Mouse (Mus musculus) forebrain, embryonic 10.5 days (tissue): ENCODE measurements around the gene Nr2e1. TPM values are rescaled to one million over a fixed set of nuclear protein-coding genes. Genes with fewer than 3 reads are reported as not detected.
A peak's percentile ranks its signal among the peaks of the same experiment; 100 is the strongest.

Experiments
- DNase-seq: peaks from one replicate; pipeline ENCODE4 v3.0.0-alpha.2; 2017; ENCODE audit warnings: low spot score; ENCODE audit errors: extremely low spot score
- H3K27ac ChIP-seq: fragments of 300-500 bp; sonication (generic); 2 replicates; pipeline ENCODE4 v1.5.1; 2016; ENCODE audit warnings: mild to moderate bottlenecking
- H3K27me3 ChIP-seq: fragments of 300-500 bp; sonication (generic); 2 replicates; pipeline ENCODE4 v1.6.1; 2016; ENCODE audit warnings: mild to moderate bottlenecking; ENCODE audit not compliant: poor library complexity, severe bottlenecking
- H3K36me3 ChIP-seq: fragments of 300-500 bp; sonication (generic); replicated peaks from 2 replicates; pipeline ENCODE4 v1.6.1; 2016; ENCODE audit warnings: mild to moderate bottlenecking, moderate library complexity
- H3K4me1 ChIP-seq: fragments of 300-500 bp; sonication (generic); 2 replicates; pipeline ENCODE4 v1.6.1; 2016
- H3K4me3 ChIP-seq: fragments of 300-500 bp; sonication (generic); 2 replicates; pipeline ENCODE4 v1.5.1; 2016; ENCODE audit warnings: mild to moderate bottlenecking, moderate library complexity
- H3K9me3 ChIP-seq: fragments of 300-500 bp; sonication (generic); 2 replicates; pipeline ENCODE4 v1.6.1; 2016; ENCODE audit warnings: mild to moderate bottlenecking, moderate library complexity
- WGBS: fragments of 180-500 bp; shearing (Covaris S2); methylation state at CpG from one replicate; pipeline ENCODE4 v1.1.7; 2016; 5-methylcytosine and 5-hydroxymethylcytosine counted together
- polyA plus RNA-seq: library from polyadenylated mRNA; unstranded; fragments of >200 nt; fragmentation: Nextera tagmentation; extraction: Ambion mirVana; gene quantifications from 2 replicates; pipeline ENCODE4 v1.2.1, GENCODE M21; 2016

The Nr2e1 gene
- polyA plus RNA-seq, 1 experiment from 2014 or later = 80.9 TPM

DNA sequence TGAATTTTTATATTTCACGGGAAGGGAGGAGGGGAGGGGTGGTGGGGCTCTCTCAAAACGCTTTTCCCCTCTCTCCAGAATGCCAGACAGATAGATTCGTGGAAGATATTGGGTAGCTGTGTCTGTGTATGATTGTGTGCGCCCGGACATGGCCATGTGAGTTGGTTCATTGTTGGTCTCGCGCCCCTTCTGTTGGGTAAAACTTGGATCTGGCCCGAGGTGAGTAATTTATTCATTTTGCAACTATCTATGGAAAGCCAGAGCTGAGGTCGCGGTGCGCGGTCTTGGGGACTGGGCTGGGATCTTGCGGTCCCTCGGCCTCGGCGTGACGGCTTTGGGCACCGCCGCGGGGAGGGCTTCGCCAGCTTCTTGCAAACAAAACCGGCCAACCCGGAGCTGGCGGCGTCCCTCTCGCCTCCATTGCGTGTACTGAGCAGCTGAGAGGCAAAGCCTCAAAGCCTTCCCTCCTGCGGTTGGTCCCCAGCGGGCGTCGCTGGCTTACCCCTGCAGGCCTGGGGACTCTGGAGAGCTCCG, 537 bp upstream of the Nr2e1 start:
- Histone ChIP-seq H3K27ac (peak overlapping the region; percentile 97), H3K27me3 (peaks cover 98% of the 10 kb centered on the region), H3K9me3 (no peaks in the 10 kb centered on the region), H3K36me3 (peaks cover 34% of the 10 kb centered on the region), H3K4me1 (peaks cover 89% of the 10 kb centered on the region), H3K4me3 (peak overlapping the region; percentile 79)
- WGBS = under 1% methylated on average over 32 of the region's 32 CpGs
- peak; percentile 56 for DNase-seq

DNA sequence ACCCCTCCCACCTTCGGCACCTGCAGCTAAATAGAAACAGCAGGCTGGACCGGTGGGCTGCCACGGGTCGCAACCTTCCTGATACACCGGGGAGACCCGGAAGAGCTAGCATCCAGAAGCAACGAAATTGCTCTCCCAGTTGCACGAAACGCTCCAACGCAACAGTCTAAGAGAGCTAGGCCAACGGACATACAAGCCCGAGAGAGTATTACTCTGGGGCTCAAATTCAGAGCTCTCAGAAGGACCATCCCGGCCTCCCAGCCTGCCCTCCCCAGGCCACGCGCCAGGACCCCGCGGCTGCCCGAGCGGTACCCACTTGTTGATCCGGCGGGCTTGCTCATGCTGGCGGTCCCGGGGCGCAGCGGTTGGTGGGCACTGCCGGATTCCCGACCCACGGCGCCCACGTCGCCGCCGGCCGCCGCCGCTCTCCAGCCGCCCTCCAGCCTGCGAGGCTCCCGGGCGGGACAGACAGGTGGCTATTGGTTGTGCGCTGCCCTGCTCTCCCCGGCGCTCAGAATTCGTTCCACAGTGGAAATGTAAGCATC, 794 bp downstream of the Nr2e1 start:
- H3K4me1 ChIP-seq = peaks cover 89% of the 10 kb centered on the region
- peak overlapping the region; percentile 97 for H3K27ac ChIP-seq
- H3K36me3 ChIP-seq = peaks cover 35% of the 10 kb centered on the region
- under 1% methylated on average over 44 of the region's 44 CpGs for WGBS
- no peaks in the 10 kb centered on the region for H3K9me3 ChIP-seq
- H3K4me3 ChIP-seq = peak overlapping the region; percentile 79
- DNase-seq = peak; percentile 53
- H3K27me3 ChIP-seq = peaks cover 98% of the 10 kb centered on the region

DNA sequence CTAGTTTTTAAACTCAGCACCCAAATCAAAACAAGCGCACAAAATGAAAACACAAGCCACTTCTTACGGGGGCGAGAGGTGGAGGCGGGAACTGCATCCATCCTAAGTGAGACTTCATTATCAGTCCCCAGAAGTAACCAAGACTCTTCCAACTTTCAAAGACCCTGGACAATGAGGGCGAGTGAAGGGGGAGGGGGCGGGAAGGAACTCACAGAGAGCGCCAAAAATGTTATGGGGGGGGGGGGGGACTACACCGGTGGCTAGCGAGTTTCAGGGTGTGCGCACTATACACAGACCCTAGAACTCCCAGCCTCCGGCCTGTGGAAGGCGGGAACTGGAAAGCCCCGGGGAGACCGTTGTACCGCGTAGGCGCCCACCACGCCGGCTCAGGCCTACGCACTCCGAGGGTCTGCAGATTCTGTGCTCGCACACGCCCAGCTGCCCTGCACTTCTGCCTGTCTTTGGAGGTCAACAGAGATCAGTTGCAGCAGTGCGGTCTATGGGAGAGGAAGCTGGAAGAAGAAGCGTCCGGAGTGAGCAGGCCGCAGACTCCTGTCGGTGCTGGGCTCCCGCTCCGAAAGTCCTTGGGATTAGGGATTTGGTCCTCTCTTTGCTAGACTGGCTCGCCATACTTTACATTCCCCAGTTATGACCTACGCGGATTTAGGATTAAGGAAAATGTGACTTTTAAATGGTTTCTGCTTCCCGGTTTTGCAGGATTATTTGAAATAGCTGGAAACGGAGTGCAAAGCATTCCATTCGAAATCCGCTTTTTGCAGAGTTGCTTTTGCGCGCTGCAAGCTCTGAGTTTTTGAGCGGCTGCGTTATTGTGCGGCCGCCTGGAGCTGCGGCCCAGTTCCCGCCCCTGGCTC, 1.5 kb downstream of the Nr2e1 start:
- peaks cover 41% of the 10 kb centered on the region for H3K36me3 ChIP-seq
- peak overlapping the region; percentile 97 for H3K27ac ChIP-seq
- peaks cover 97% of the 10 kb centered on the region for H3K27me3 ChIP-seq
- peak overlapping the region; percentile 79 for H3K4me3 ChIP-seq
- WGBS = under 1% methylated on average over 45 of the region's 45 CpGs
- peaks cover 88% of the 10 kb centered on the region for H3K4me1 ChIP-seq
- DNase-seq = peak; percentile 55
- no peaks in the 10 kb centered on the region for H3K9me3 ChIP-seq

DNA sequence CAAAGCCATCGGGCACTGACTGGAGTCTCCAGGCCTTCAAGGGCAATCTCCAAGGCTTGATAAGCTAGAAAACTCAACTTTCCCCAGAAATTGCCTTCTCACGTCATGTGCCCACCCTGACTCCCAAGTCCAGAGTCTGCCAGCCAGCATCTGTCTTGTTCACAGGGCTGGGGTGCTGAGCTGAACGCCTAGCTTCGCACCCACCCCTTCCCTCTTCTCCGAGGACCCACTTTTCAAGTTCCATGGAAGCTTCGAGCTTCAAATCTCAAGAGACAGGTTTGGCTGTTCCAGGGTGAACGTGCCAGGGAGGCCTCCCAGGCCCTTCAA, 2.5 kb downstream of the Nr2e1 start:
- Histone ChIP-seq H3K36me3 (peaks cover 40% of the 10 kb centered on the region), H3K9me3 (no peaks in the 10 kb centered on the region), H3K4me1 (peaks cover 86% of the 10 kb centered on the region), H3K27me3 (peaks cover 97% of the 10 kb centered on the region), H3K27ac (peak overlapping the region; percentile 97), H3K4me3 (peak overlapping the region; percentile 79)
- 3% methylated on average over 7 of the region's 7 CpGs for WGBS
- DNase-seq = no peak

DNA sequence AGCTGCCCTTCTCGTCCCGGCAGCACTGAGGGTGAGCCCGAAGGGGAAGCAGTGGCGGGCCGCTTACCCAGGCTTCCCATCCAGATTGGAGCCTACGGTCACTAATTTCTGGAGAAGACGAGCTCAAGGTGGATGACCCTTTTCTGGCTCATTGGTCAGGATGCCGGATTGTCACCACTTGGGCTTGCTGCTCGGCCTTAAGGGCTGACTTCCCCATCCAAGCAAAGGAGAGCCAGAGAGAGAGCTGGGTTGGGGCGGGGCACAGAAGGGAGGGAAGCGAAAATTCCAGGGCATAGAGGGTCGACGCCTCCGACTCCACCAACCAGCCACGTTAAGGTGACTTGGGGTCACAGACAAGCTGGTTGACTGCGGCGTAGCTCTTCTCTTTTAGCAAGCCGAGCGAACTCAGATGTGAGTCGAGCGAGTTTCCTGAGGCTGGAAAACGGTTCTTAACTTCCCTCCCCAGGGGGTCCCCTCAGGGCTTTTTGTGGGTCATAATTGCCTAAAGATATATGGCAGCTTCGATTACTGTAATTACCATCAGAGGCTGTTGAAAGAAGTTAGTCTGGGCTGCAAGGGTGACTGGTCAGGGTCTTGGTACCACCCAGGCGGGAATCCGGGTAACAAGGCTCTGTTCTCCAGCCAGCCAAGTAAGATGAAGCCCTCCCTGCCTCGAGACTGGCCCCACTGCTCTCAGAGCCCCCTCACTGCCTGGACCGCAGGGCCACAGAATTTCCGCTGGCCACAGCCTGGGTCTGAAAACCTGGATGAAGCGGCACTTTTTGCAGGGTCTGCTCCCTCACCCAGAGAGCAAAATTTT, 3.1 kb downstream of the Nr2e1 start:
- peaks cover 41% of the 10 kb centered on the region for H3K36me3 ChIP-seq
- H3K4me3 ChIP-seq = peak overlapping the region; percentile 79
- no peaks in the 10 kb centered on the region for H3K9me3 ChIP-seq
- H3K27ac ChIP-seq = peak overlapping the region; percentile 97
- under 1% methylated on average over 29 of the region's 29 CpGs for WGBS
- peak; percentile 72 for DNase-seq
- peaks cover 86% of the 10 kb centered on the region for H3K4me1 ChIP-seq
- peaks cover 97% of the 10 kb centered on the region for H3K27me3 ChIP-seq

DNA sequence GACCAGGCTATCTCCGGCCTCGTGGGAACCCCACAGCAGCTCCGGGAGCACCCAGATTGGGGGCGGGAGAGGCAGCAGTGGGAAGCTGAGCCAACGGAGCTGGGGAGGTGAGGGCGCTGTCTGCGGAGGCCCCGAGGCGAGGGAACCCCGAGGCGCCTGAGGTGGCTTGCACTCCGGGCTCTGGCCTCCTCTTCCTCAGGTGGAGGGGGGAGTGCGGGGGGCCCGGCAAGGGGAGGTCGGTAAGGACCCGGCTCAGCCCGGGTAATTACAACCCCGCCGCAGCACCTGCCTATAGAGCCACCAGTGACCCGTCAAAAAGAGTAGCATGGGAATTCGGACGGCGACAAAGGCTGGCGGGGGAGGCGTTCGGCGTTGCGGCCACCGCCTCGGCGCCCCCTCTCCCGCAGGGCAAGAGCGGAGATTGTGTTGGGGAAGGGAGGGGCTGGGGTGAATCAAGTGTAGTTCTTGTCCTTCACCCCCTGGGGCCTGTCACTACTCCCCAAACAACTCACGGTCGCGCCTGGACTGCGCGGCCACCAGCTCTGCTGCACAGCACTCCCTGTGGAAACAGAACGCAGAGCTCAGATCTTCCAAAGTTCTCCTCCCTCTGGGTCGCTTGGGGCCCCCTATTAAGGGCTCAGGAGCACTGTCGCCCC, 3.8 kb downstream of the Nr2e1 start:
- H3K4me1 ChIP-seq = peaks cover 86% of the 10 kb centered on the region
- peak overlapping the region; percentile 79 for H3K4me3 ChIP-seq
- under 1% methylated on average over 41 of the region's 41 CpGs for WGBS
- DNase-seq = peak; percentile 74
- H3K9me3 ChIP-seq = no peaks in the 10 kb centered on the region
- peaks cover 49% of the 10 kb centered on the region for H3K36me3 ChIP-seq
- H3K27me3 ChIP-seq = peaks cover 97% of the 10 kb centered on the region
- H3K27ac ChIP-seq = peak overlapping the region; percentile 97

DNA sequence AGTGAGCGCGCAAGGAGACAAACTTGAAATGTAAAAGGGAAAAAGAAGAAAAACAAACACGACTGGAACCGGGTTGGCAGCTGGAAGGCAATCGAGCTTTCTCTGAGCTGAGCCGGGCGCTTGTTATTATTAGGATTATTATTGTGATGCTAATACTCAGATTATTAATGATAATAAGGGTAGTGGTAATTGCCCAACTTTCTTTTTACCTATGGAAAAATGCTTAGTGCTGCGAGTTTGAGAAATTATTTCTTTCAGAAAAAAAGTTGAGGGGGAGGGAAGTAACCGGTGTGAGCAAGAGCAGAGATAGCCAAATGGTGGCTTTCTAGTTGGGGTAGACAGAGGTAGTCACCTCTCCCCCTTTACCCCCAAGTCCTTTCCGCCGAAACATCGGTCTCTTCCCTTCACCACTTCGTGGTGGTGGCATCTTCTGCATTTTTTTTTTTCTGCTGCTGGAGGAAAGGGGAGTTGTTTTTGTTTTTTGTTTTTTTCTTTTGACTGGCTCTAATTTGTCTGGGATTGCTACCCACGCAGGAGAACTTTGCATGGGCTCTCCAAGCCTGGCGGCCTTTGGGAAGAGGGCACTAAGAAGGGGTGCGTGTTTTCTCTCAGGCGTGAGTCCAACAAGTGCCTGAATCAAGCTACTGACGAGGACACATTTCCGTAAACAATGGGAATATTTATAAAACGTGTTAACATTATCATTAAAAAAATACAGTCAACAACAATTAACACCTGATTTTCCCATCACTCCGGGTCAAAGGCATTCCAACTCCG, 4.5 kb downstream of the Nr2e1 start:
- DNase-seq = no peak

DNA sequence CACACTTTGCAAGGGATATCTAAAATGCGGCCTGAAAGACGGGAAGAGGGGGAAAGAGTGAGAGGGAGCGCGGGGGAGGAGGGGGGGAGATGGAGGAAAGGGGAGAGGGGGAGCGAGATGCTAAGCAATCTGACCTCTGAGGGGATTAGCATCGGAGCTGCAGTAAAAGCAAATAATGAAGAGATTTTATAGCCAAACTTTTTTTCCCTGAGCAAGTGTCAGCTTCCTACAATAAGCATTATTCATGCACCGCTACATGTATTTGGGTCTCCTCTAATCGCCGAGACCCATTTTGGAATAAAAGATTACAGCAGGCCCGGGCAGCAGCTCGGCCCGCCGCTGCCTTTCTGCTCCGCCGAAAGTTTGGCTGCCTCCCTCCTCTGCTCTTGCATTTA, 5.2 kb downstream of the Nr2e1 start:
- DNase-seq = peak; percentile 74
- no peaks in the 10 kb centered on the region for H3K9me3 ChIP-seq
- WGBS = under 1% methylated on average over 15 of the region's 15 CpGs
- peaks cover 88% of the 10 kb centered on the region for H3K4me1 ChIP-seq
- H3K36me3 ChIP-seq = peaks cover 62% of the 10 kb centered on the region
- H3K27me3 ChIP-seq = peaks cover 97% of the 10 kb centered on the region
- H3K27ac ChIP-seq = peak overlapping the region; percentile 97
- H3K4me3 ChIP-seq = peak overlapping the region; percentile 79

More for the DNA sequence above, 4.5 kb downstream of the Nr2e1 start:
- H3K27ac ChIP-seq = peak overlapping the region; percentile 97
- H3K9me3 ChIP-seq = no peaks in the 10 kb centered on the region
- WGBS = under 1% methylated on average over 22 of the region's 22 CpGs
- H3K27me3 ChIP-seq = peaks cover 97% of the 10 kb centered on the region
- H3K4me3 ChIP-seq = peak overlapping the region; percentile 79
- H3K4me1 ChIP-seq = peaks cover 86% of the 10 kb centered on the region
- peaks cover 56% of the 10 kb centered on the region for H3K36me3 ChIP-seq

DNA sequence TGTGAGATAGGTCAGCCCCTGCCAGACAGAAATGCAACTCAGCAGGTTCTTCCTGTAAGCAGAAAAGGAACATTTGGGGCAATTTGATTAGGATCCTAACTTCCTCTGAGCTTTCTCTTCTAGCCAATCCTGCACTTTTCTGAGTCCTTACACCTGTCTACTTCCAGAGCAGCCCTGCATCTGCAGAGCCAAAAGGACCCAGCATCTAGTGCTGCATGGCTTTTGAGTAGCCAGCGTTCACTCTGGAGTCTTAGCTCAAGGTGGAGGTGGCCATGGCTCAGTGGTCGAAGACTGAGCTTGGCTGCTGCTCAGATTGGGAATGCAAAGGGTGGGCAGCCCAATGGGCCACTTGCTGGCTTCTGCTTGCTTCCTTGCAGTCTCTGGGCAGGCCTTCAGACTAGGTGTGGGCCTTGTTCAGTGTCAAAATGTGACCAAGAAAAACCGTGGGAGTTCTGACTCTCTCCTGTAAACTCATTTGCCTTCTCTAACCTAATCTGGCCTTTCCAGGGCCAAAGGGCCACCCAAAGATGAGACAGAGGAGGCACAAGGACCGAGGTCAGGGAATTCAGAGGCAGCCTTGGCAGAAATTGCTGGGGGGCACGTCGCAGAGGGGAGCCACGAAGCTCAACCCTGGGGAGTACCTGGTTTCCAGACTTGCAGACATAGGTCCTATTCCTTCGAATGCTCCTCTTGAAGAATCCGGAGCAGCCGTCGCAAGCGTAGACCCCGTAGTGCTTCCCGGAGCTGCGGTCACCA, 5.7 kb downstream of the Nr2e1 start:
- Histone ChIP-seq H3K27me3 (peaks cover 97% of the 10 kb centered on the region), H3K4me1 (peaks cover 89% of the 10 kb centered on the region), H3K9me3 (no peaks in the 10 kb centered on the region), H3K27ac (peak overlapping the region; percentile 97), H3K4me3 (peak overlapping the region; percentile 79), H3K36me3 (peaks cover 68% of the 10 kb centered on the region)
- DNase-seq = no peak
- 2% methylated on average over 15 of the region's 15 CpGs for WGBS

DNA sequence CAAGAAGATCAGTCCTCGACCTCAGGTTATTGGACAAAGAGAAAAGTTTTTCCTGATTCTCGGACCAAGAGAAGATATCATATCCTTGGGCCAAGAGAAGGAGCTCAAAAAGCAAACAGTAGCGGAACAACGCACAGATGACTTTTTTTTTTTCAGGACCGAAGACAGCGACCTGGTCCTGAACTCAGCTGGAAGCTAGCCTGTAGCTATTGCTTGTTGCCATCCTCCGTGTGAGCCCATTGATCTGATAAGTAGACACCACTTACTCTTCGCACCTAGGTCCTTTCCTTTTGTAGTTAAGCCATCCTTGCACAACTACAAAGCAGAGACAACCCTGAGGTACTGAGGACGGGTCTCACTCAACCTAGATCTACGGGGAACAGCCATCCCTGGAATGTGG, 8.8 kb downstream of the Nr2e1 start:
- Histone ChIP-seq H3K9me3 (no peaks in the 10 kb centered on the region), H3K4me1 (peaks cover 72% of the 10 kb centered on the region), H3K27ac (no peak overlapping the region), H3K4me3 (peak overlapping the region; percentile 29), H3K36me3 (peaks cover 84% of the 10 kb centered on the region), H3K27me3 (peaks cover 99% of the 10 kb centered on the region)
- 16% methylated on average over 10 of the region's 10 CpGs for WGBS
- no peak for DNase-seq

DNA sequence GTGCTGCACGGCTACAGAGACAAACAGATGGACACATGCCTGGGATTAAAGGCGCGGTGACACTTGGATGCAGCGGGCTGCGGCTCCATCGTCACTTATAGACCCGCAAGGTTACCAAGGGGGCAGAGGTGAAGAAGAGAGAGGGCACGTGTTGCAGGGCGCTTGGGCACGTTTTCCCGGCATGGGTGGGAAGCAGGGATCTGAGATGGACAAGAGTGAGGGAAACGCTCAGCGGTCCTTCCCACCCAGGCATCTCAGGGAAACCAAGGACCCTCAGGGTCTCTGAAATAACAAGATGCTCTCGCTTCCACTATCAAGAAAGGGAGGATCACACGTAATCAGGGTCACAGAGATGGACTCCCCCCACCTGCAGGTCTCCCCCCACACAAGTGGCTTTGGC, 10.5 kb downstream of the Nr2e1 start:
- no peak for DNase-seq
- Histone ChIP-seq H3K27me3 (peaks cover 99% of the 10 kb centered on the region), H3K36me3 (peaks cover 97% of the 10 kb centered on the region), H3K27ac (peak overlapping the region; percentile 3; the same call in 1 of the 2 replicates), H3K4me1 (peaks cover 61% of the 10 kb centered on the region), H3K9me3 (no peaks in the 10 kb centered on the region), H3K4me3 (peak overlapping the region; percentile 28; the same call in 1 of the 2 replicates)
- WGBS = 7% methylated on average over 15 of the region's 15 CpGs
